Comparison of ENCODE assay signal across 12 mouse cellular contexts in genomic region chr9:116408116-116408515, GRCm38 (mm10).
"Had no signal": no experiment of that assay in that cellular context is flagged by ENCODE, and none has a peak within 500 bp of the region (broad histone marks: within the 10 kb centered on the region; RNA-seq: fewer than 3 reads in every experiment).

No protein-coding gene starts in this region.

- DNase-seq: gastrocnemius, adult 2 months; gastrocnemius, postnatal 10 days; gastrocnemius, postnatal 25 days; heart, postnatal 14 days; heart, postnatal 36 days; kidney, adult 18-20 months; kidney, adult 8-10 months; kidney, postnatal 10 days; kidney, postnatal 25 days; kidney, postnatal 4 days; liver; liver, embryonic 13.5 days had no signal
